Mouse (Mus musculus) liver, adult 2 months (tissue): ENCODE measurements around the gene Mettl24.

Experiments used
- CTCF ChIP-seq: fragments of 200-500 bp; IDR thresholded peaks from 2 replicates; pipeline ENCODE4 v1.5.1; 2011; ENCODE audit warnings: low read depth, low read length, control low read depth
- POLR2A ChIP-seq: fragments of 200-500 bp; IDR thresholded peaks from 2 replicates; pipeline ENCODE4 v1.6.1; 2011; ENCODE audit warnings: low read length, control low read depth; ENCODE audit not compliant: insufficient read depth; ENCODE audit errors: extremely low read depth

DNA sequence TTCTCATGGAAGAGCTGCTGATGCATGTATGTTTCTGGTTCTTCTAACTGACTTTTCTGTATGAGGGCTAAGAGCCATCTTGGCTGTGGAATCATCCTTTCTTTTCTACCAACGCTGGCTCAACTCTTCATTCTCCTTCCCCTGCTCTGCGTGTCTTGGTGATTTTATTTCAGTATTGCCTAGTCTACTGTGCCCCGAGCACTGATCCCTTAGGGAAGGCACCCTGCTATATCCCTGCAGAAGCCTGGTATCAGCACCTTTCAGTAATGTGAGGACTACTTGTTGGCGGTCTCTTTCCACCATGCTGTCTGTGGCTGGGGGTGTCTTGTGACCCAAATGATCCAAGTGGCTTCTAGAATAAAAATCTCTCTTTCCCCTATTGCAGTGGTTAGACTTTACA is 92.6 kb downstream of the Mettl24 start:
- TF ChIP-seq CTCF = no peak
- no peak for TF ChIP-seq POLR2A
